17 mouse cellular contexts compared by ENCODE assay signal in genomic region chr15:32597189-32597588, GRCm38 (mm10).
A peak's percentile ranks its signal among the peaks of the same experiment; 100 is the strongest.
DNase-seq lines count a peak whose midpoint lies in the region; ATAC-seq lines count a peak whose summit lies in the region.
"Had no signal": no experiment of that assay in that cellular context is flagged by ENCODE, and none has a peak within 500 bp of the region (broad histone marks: within the 10 kb centered on the region; RNA-seq: fewer than 3 reads in every experiment).

No protein-coding gene starts in this region.

- no peaks in the 10 kb centered on the region for H3K36me3 ChIP-seq in forebrain, embryonic 14.5 days (ENCODE audit: control insufficient read depth, insufficient read depth, low read length)
- no peaks in the 10 kb centered on the region for H3K36me3 ChIP-seq in hindbrain, embryonic 16.5 days (ENCODE audit: control insufficient read depth, insufficient read depth, low read length)
- H3K36me3 ChIP-seq: embryonic facial prominence, embryonic 10.5 days; intestine, embryonic 15.5 days; limb, embryonic 12.5 days; liver, embryonic 13.5 days; lung, embryonic 15.5 days had no signal

- no peak overlapping the region; the same call in 1 of the 2 replicates for H3K9ac ChIP-seq in forebrain, embryonic 14.5 days (ENCODE audit: low read length)
- H3K9ac ChIP-seq in hindbrain, embryonic 16.5 days (ENCODE audit: low read depth, low read length), result no peak overlapping the region
- H3K9ac ChIP-seq: intestine, embryonic 15.5 days; limb, embryonic 12.5 days; liver, embryonic 13.5 days; lung, embryonic 15.5 days had no signal

- no peak overlapping the region for H3K4me3 ChIP-seq in forebrain, embryonic 14.5 days (ENCODE audit: low read depth, low read length)
- no peak overlapping the region for H3K4me3 ChIP-seq in hindbrain, embryonic 16.5 days (ENCODE audit: low read length)
- H3K4me3 ChIP-seq: embryonic facial prominence, embryonic 10.5 days; intestine, embryonic 15.5 days; limb, embryonic 12.5 days; liver, embryonic 13.5 days; lung, embryonic 15.5 days had no signal

- H3K9me3 ChIP-seq in forebrain, embryonic 14.5 days (replicated peaks; ENCODE audit: control insufficient read depth, low read length), result no peaks in the 10 kb centered on the region
- H3K9me3 ChIP-seq in hindbrain, embryonic 16.5 days (ENCODE audit: control insufficient read depth, low read length), result no peaks in the 10 kb centered on the region
- H3K9me3 ChIP-seq: embryonic facial prominence, embryonic 10.5 days; intestine, embryonic 15.5 days; limb, embryonic 12.5 days; liver, embryonic 13.5 days; lung, embryonic 15.5 days had no signal

- peak; percentile 52 for DNase-seq in layer of hippocampus, adult 9-11 months
- no peak for DNase-seq in layer of hippocampus, adult 9-10 months (ENCODE audit: low spot score)
- DNase-seq in forebrain, embryonic 14.5 days (ENCODE audit: low spot score), result peak; percentile 70
- peak; percentile 71 for DNase-seq in retina, embryonic 14.5 days (ENCODE audit: low spot score)
- no peak for DNase-seq in left cerebral cortex, adult 8-10 months (ENCODE audit: low spot score in 2 of 2)
- no peak for DNase-seq in heart, postnatal 25 days (ENCODE audit: low spot score)
- DNase-seq: cerebellum, adult 11 months; cerebellum, postnatal 25 days; heart, postnatal 14 days; liver, embryonic 13.5 days; spleen, adult 18-20 months had no signal

- 6% methylated on average over 3 of the region's 3 CpGs for WGBS in forebrain, embryonic 14.5 days
- WGBS in hindbrain, embryonic 16.5 days, result 15% methylated on average over 3 of the region's 3 CpGs

- peak; percentile 82 for ATAC-seq in forebrain, embryonic 14.5 days
- peak; percentile 81 for ATAC-seq in hindbrain, embryonic 16.5 days
- ATAC-seq: intestine, embryonic 15.5 days had no signal

- peaks cover 16% of the 10 kb centered on the region for H3K4me1 ChIP-seq in forebrain, embryonic 14.5 days (ENCODE audit: control insufficient read depth, insufficient read depth, low read length)
- H3K4me1 ChIP-seq in hindbrain, embryonic 16.5 days (ENCODE audit: control insufficient read depth, insufficient read depth, low read depth, low read length), result peaks cover 10% of the 10 kb centered on the region
- H3K4me1 ChIP-seq: embryonic facial prominence, embryonic 10.5 days; intestine, embryonic 15.5 days; liver, embryonic 13.5 days; lung, embryonic 15.5 days had no signal

- H3K27ac ChIP-seq in forebrain, embryonic 14.5 days (ENCODE audit: low read depth, low read length), result no peak overlapping the region
- H3K27ac ChIP-seq in hindbrain, embryonic 16.5 days (ENCODE audit: low read depth, low read length), result no peak overlapping the region
- H3K27ac ChIP-seq: embryonic facial prominence, embryonic 10.5 days; intestine, embryonic 15.5 days; limb, embryonic 12.5 days; liver, embryonic 13.5 days; lung, embryonic 15.5 days had no signal

- H3K4me2 ChIP-seq in forebrain, embryonic 14.5 days (ENCODE audit: low read length), result no peak overlapping the region
- no peak overlapping the region for H3K4me2 ChIP-seq in hindbrain, embryonic 16.5 days (ENCODE audit: low read length)
- H3K4me2 ChIP-seq: heart, embryonic 11.5 days; intestine, embryonic 15.5 days; limb, embryonic 12.5 days; liver, embryonic 13.5 days; lung, embryonic 15.5 days had no signal

- intact Hi-C loops in heart, postnatal 25 days (cut with DNase I), result no loop called here

- H3K27me3 ChIP-seq in forebrain, embryonic 14.5 days (replicated peaks; ENCODE audit: control insufficient read depth, insufficient read depth, low read length), result no peaks in the 10 kb centered on the region
- H3K27me3 ChIP-seq in hindbrain, embryonic 16.5 days (replicated peaks; ENCODE audit: control insufficient read depth, insufficient read depth, low read length), result no peaks in the 10 kb centered on the region
- H3K27me3 ChIP-seq: intestine, embryonic 15.5 days; limb, embryonic 12.5 days; liver, embryonic 13.5 days; lung, embryonic 15.5 days had no signal

Comparison
In these comparisons a context has a peak if more than half of its experiments do, and no peak if none do; other contexts are left out.
1. DNase-seq: peak in layer of hippocampus, adult 9-11 months (single experiment), forebrain, embryonic 14.5 days (single experiment) and retina, embryonic 14.5 days (single experiment); none in layer of hippocampus, adult 9-10 months (single experiment), left cerebral cortex, adult 8-10 months (0 of 2) and heart, postnatal 25 days (single experiment).